Mouse (Mus musculus) CH12.LX (cell line): Measurements from ENCODE around the gene Cbl. TPM values are rescaled to one million over a fixed set of nuclear protein-coding genes. Genes with fewer than 3 reads are reported as not detected.

Experiments used
- DNase-seq: peaks from one replicate; pipeline ENCODE4 v3.0.0-alpha.2; 2013; ENCODE audit errors: extremely low read depth
- H3K27ac ChIP-seq: 2 replicates; pipeline ENCODE4 v1.5.1; 2012; ENCODE audit warnings: low read depth, mild to moderate bottlenecking, control low read depth, moderate library complexity; ENCODE audit not compliant: insufficient read depth
- H3K27me3 ChIP-seq: replicated peaks from 2 replicates; pipeline ENCODE3; 2012; ENCODE audit warnings: inconsistent platforms
- H3K36me3 ChIP-seq, 2 experiments: replicated peaks in 1 of 2; 2 replicates each; pipeline versions ENCODE3 to v1.6.1; 2012; ENCODE audit warnings: inconsistent platforms in 1 of 2, low read length in 1 of 2, mild to moderate bottlenecking in 1 of 2, mixed read lengths in 1 of 2, moderate library complexity in 1 of 2; ENCODE audit not compliant: control insufficient read depth in 1 of 2, insufficient read depth in 1 of 2
- H3K4me1 ChIP-seq, 2 experiments: 2 replicates each; pipeline ENCODE4 v1.6.1; 2012; ENCODE audit warnings: inconsistent platforms in 1 of 2, moderate library complexity in 1 of 2; ENCODE audit not compliant: insufficient read depth in 2 of 2, control insufficient read depth in 1 of 2
- H3K4me2 ChIP-seq: 2 replicates; pipeline ENCODE4 v1.6.1; 2012; ENCODE audit warnings: low read depth, mild to moderate bottlenecking, control low read depth; ENCODE audit not compliant: poor library complexity, insufficient read depth, severe bottlenecking
- H3K4me3 ChIP-seq, 3 experiments: fragments of 150-350 bp in 1 of 3; sonication (generic) in 1 of 3; replicated peaks in 1 of 3; 2 replicates each; pipeline versions ENCODE3 to v1.5.1; 2011 to 2012; ENCODE audit warnings: low read depth in 2 of 3, low read length in 2 of 3, mild to moderate bottlenecking in 2 of 3, moderate library complexity in 2 of 3, control low read depth in 1 of 3, improper control_type of control experiment in 1 of 3, inconsistent platforms in 1 of 3, mixed read lengths in 1 of 3; ENCODE audit not compliant: poor library complexity in 1 of 3
- H3K79me2 ChIP-seq: replicated peaks from 2 replicates; pipeline ENCODE4 v1.6.1; 2012; ENCODE audit warnings: mild to moderate bottlenecking, moderate library complexity; ENCODE audit not compliant: control insufficient read depth, poor library complexity, insufficient read depth, severe bottlenecking; ENCODE audit errors: extremely low read depth
- H3K9ac ChIP-seq: 2 replicates; pipeline ENCODE4 v1.6.1; 2012; ENCODE audit warnings: low read depth, mild to moderate bottlenecking, control low read depth, moderate library complexity; ENCODE audit not compliant: insufficient read depth
- H3K9me3 ChIP-seq: replicated peaks from 2 replicates; pipeline ENCODE3; 2012; ENCODE audit warnings: low read length, inconsistent platforms, mixed read lengths
- BHLHE40 ChIP-seq: IDR thresholded peaks from 2 replicates; pipeline ENCODE4 v1.6.1; 2011; ENCODE audit warnings: mild to moderate bottlenecking, low read depth, low read length, improper control_type of control experiment
- CHD1 ChIP-seq: IDR thresholded peaks from 2 replicates; pipeline ENCODE4 v1.6.1; 2012; ENCODE audit warnings: low read depth, low read length, improper control_type of control experiment, inconsistent platforms
- CTCF ChIP-seq, 2 experiments: IDR thresholded peaks in 1 of 2; conservative IDR thresholded peaks in 1 of 2; 2 replicates each; pipeline ENCODE4 v1.5.1; 2011 to 2012; ENCODE audit warnings: low read depth in 2 of 2, low read length in 2 of 2, improper control_type of control experiment in 1 of 2, inconsistent platforms in 1 of 2, mild to moderate bottlenecking in 1 of 2, moderate library complexity in 1 of 2
- E2F4 ChIP-seq: IDR thresholded peaks from 2 replicates; pipeline ENCODE4 v1.6.1; 2011; ENCODE audit warnings: low read depth, low read length, improper control_type of control experiment; ENCODE audit not compliant: insufficient replicate concordance
- EP300 ChIP-seq: IDR thresholded peaks from 2 replicates; pipeline ENCODE4 v1.6.1; 2011; ENCODE audit warnings: low read length, improper control_type of control experiment
- ETS1 ChIP-seq: conservative IDR thresholded peaks from 2 replicates; pipeline ENCODE4 v1.6.1; 2012; ENCODE audit warnings: low read depth, mild to moderate bottlenecking, inconsistent platforms, low read length, improper control_type of control experiment, moderate library complexity
- HCFC1 ChIP-seq: IDR thresholded peaks from 2 replicates; pipeline ENCODE4 v1.6.1; 2012; ENCODE audit warnings: low read depth, mild to moderate bottlenecking, inconsistent platforms, low read length, improper control_type of control experiment
- IRF4 ChIP-seq: IDR thresholded peaks from 2 replicates; pipeline ENCODE4 v1.6.1; 2014; ENCODE audit warnings: low read depth, mild to moderate bottlenecking, inconsistent platforms, low read length, improper control_type of control experiment
- JUN ChIP-seq: IDR thresholded peaks from 2 replicates; pipeline ENCODE4 v1.6.1; 2011; ENCODE audit warnings: low read depth, mild to moderate bottlenecking, low read length, improper control_type of control experiment, moderate library complexity; ENCODE audit not compliant: insufficient read depth
- MAX ChIP-seq: IDR thresholded peaks from 2 replicates; pipeline ENCODE4 v1.6.1; 2011; ENCODE audit warnings: low read length, improper control_type of control experiment
- MAZ ChIP-seq: IDR thresholded peaks from 2 replicates; pipeline ENCODE4 v1.6.1; 2012; ENCODE audit warnings: low read depth, mild to moderate bottlenecking, inconsistent platforms, low read length, improper control_type of control experiment, moderate library complexity
- MEF2A ChIP-seq: IDR thresholded peaks from 2 replicates; pipeline ENCODE4 v1.6.1; 2014; ENCODE audit warnings: low read depth, mild to moderate bottlenecking, inconsistent platforms, low read length, improper control_type of control experiment, borderline replicate concordance
- MXI1 ChIP-seq: IDR thresholded peaks from 2 replicates; pipeline ENCODE4 v1.6.1; 2011; ENCODE audit warnings: mild to moderate bottlenecking, low read depth, low read length, improper control_type of control experiment
- NELFE ChIP-seq: IDR thresholded peaks from 2 replicates; pipeline ENCODE4 v1.6.1; 2011; ENCODE audit warnings: low read depth, low read length, improper control_type of control experiment
- NRF1 ChIP-seq: IDR thresholded peaks from 2 replicates; pipeline ENCODE4 v1.6.1; 2014; ENCODE audit warnings: low read depth, mild to moderate bottlenecking, inconsistent platforms, low read length, improper control_type of control experiment, moderate library complexity
- PAX5 ChIP-seq: IDR thresholded peaks from 2 replicates; pipeline ENCODE4 v1.6.1; 2012; ENCODE audit warnings: low read length, inconsistent platforms, mixed read lengths
- POLR2AphosphoS2 ChIP-seq: IDR thresholded peaks from 2 replicates; pipeline ENCODE4 v1.6.1; 2011; ENCODE audit warnings: low read depth, low read length, improper control_type of control experiment
- RAD21 ChIP-seq: IDR thresholded peaks from 2 replicates; pipeline ENCODE4 v1.6.1; 2011; ENCODE audit warnings: low read depth, mild to moderate bottlenecking, low read length, improper control_type of control experiment, moderate library complexity
- RCOR1 ChIP-seq: conservative IDR thresholded peaks from 2 replicates; pipeline ENCODE4 v1.6.1; 2012; ENCODE audit warnings: low read depth, mild to moderate bottlenecking, inconsistent platforms, low read length, improper control_type of control experiment
- TBP ChIP-seq: conservative IDR thresholded peaks from 2 replicates; pipeline ENCODE4 v1.6.1; 2011; ENCODE audit warnings: low read depth, low read length, improper control_type of control experiment
- TCF12 ChIP-seq: IDR thresholded peaks from 2 replicates; pipeline ENCODE4 v1.6.1; 2014; ENCODE audit warnings: low read depth, mild to moderate bottlenecking, inconsistent platforms, low read length, improper control_type of control experiment
- USF1 ChIP-seq: IDR thresholded peaks from 2 replicates; pipeline ENCODE4 v1.6.1; 2014; ENCODE audit warnings: low read depth, mild to moderate bottlenecking, inconsistent platforms, low read length, improper control_type of control experiment
- USF2 ChIP-seq: conservative IDR thresholded peaks from 2 replicates; pipeline ENCODE4 v1.6.1; 2011; ENCODE audit warnings: low read depth, low read length, improper control_type of control experiment
- ZC3H11A ChIP-seq: IDR thresholded peaks from 2 replicates; pipeline ENCODE4 v1.6.1; 2012; ENCODE audit warnings: low read depth, mild to moderate bottlenecking, inconsistent platforms, low read length, improper control_type of control experiment
- ZKSCAN1 ChIP-seq: IDR thresholded peaks from 2 replicates; pipeline ENCODE4 v1.6.1; 2012; ENCODE audit warnings: low read depth, inconsistent platforms, low read length, improper control_type of control experiment, borderline replicate concordance
- ZMIZ1 ChIP-seq: IDR thresholded peaks from 2 replicates; pipeline ENCODE4 v1.6.1; 2012; ENCODE audit warnings: low read depth, mild to moderate bottlenecking, inconsistent platforms, low read length, improper control_type of control experiment
- ZNF384 ChIP-seq: IDR thresholded peaks from 2 replicates; pipeline ENCODE4 v1.6.1; 2012; ENCODE audit warnings: low read depth, low read length, improper control_type of control experiment, inconsistent platforms
- dilution Hi-C: fragments of 300-500 bp; cut with MboI; formaldehyde crosslinking; loops from 2 replicates; pipeline ENCODE4 v1.14.3; 2020; ENCODE audit warnings: low sequenced_read_pairs; ENCODE audit not compliant: extremely low pct_unique_long_range_greater_than_20kb, extremely low pct_ligation_motif_present
- in situ Hi-C: fragments of 300-500 bp; cut with MboI; formaldehyde crosslinking; loops from 3 replicates; pipeline ENCODE4 v1.14.3; 2019; ENCODE audit warnings: low sequenced_read_pairs, low pct_ligation_motif_present, low pct_unique_long_range_greater_than_20kb, mixed read lengths
- polyA plus RNA-seq: library from polyadenylated mRNA; unstranded; fragments of >175 nt; gene quantifications from 2 replicates; pipeline ENCODE4 v1.2.1, GENCODE M21; 2012; ENCODE audit warnings: low read depth; ENCODE audit not compliant: insufficient read length
- total RNA-seq, 2 experiments: library from RNA; depleted of rRNA; stranded (reverse); fragments of 300-350 nt in 1 of 2; fragments of >200 nt in 1 of 2; gene quantifications; 2 replicates each; pipeline ENCODE4 v1.2.3; 2012 to 2014

The Cbl gene
- total and polyA plus RNA-seq, 3 experiments, result 8.3 to 39.0 (median 11.9) TPM

DNA sequence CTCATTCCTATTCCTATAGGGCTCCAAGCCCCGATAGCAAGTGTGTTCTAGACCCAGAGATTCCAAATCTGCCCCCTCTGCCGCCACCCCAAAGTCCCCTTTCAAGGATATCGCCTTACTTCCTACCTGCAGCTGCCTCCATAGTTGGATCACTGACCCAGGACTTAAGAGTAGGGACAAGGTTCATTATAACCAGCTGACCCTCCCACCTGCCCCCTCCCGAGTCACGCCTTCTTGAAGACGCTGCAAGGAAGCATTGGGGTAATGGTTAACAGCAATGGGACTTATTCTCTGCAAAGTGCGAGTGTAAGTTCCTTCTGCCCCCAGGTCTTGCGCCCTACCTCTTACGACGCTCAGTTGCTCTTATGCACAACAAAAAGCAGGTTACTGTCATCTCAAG lies 17.5 kb upstream of the Cbl start, which contains the start of gene Pdzd3:
TSS of gene Pdzd3 (minus strand) at position 158 of the 400 bp plus-strand sequence.
- no peak within 1 kb of the TSS for H3K9ac ChIP-seq
- H3K27ac ChIP-seq, result no peak within 1 kb of the TSS
- no peak for DNase-seq
- TF ChIP-seq ETS1, result no peak
- TF ChIP-seq EP300, result no peak
- no peak for TF ChIP-seq BHLHE40
- no peak for TF ChIP-seq JUN
- no peak for TF ChIP-seq USF2
- no peak for TF ChIP-seq MXI1
- TF ChIP-seq MEF2A, result no peak
- no peak for TF ChIP-seq RCOR1
- TF ChIP-seq PAX5, result no peak
- TF ChIP-seq USF1, result no peak
- no peak for TF ChIP-seq CHD1
- TF ChIP-seq CTCF (conservative IDR thresholded peaks at IDR 0.05 in 1 of 2, IDR thresholded peaks at IDR 0.05 in 1 of 2; ENCODE audit: low read depth in 2 of 2, low read length in 2 of 2), result no peak
- no peak for TF ChIP-seq ZC3H11A
- no peak for TF ChIP-seq IRF4
- no peak for TF ChIP-seq POLR2AphosphoS2
- no peak for TF ChIP-seq MAZ
- TF ChIP-seq ZMIZ1, result no peak
- TF ChIP-seq NELFE, result no peak
- no peak for TF ChIP-seq ZKSCAN1
- H3K9me3 ChIP-seq, result no peaks in the 10 kb centered on the region
- dilution Hi-C loops (no loop called here), in situ Hi-C loops (no loop called here)
- no peaks in the 10 kb centered on the region for H3K79me2 ChIP-seq
- H3K27me3 ChIP-seq, result no peaks in the 10 kb centered on the region
- no peak within 1 kb of the TSS for H3K4me2 ChIP-seq
- no peak within 1 kb of the TSS for H3K4me3 ChIP-seq
- peaks cover 0 to 6% of the 10 kb centered on the region in 2 experiments; a peak in 1 of 4 replicates for H3K4me1 ChIP-seq
- peaks cover 10 to 39% of the 10 kb centered on the region in 2 experiments for H3K36me3 ChIP-seq

DNA sequence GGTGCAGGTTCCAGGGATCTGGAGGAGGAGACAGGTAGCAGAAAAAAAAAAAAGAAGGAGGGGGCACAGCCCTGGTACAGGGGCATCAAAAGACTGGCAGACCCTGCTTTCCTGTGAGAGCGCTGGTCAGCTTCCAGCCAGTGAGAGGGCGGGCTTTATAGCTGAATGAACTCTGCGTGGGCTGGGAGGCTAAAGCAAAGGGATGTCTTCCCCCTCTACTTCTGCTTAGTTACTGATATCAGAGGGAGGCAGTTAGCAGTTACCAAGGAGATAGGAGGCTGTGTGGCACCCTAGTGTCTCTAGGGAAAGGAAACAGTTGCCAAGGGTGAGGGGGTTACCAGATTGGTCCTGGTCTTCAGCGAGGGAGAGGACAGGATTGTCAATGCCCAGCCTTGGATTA lies 16.6 kb upstream of the Cbl start:
- no peaks in the 10 kb centered on the region for H3K27me3 ChIP-seq
- TF ChIP-seq TBP, result no peak
- TF ChIP-seq TCF12, result no peak
- no peak for TF ChIP-seq ZC3H11A
- no peak for TF ChIP-seq HCFC1
- TF ChIP-seq RAD21, result no peak
- no peak for TF ChIP-seq ZNF384
- TF ChIP-seq ETS1, result no peak
- TF ChIP-seq NRF1, result no peak
- TF ChIP-seq USF1, result no peak
- TF ChIP-seq E2F4, result no peak
- TF ChIP-seq MAX, result no peak
- no peak for TF ChIP-seq CHD1
- TF ChIP-seq PAX5, result no peak
- TF ChIP-seq, all 38 proteins: peak for 0
- H3K4me3 ChIP-seq, result no peak overlapping the region
- H3K27ac ChIP-seq, result no peak overlapping the region
- no peaks in the 10 kb centered on the region for H3K79me2 ChIP-seq
- in situ Hi-C loops (no loop called here), dilution Hi-C loops (no loop called here)
- no peak for DNase-seq
- H3K36me3 ChIP-seq, result peaks cover 8 to 30% of the 10 kb centered on the region in 2 experiments
- H3K9ac ChIP-seq, result no peak overlapping the region
- peaks cover 0 to 6% of the 10 kb centered on the region in 2 experiments; a peak in 1 of 4 replicates for H3K4me1 ChIP-seq
- H3K9me3 ChIP-seq, result no peaks in the 10 kb centered on the region
- H3K4me2 ChIP-seq, result no peak overlapping the region
